Mouse (Mus musculus) urinary bladder, postnatal 10 days (tissue): Measurements from ENCODE around the gene Yy1.

ENCODE experiments used
- DNase-seq: peaks from one replicate; pipeline ENCODE4 v3.0.0; 2022; ENCODE audit warnings: low spot score

Yy1 gene

GRCm38 (mm10) chr12:108857109-108857508 lies 64.3 kb downstream of the Yy1 start:
- DNase-seq = no peak

- DNase-seq = no peak
These were observed 64.9 kb downstream of the Yy1 start for GRCm38 (mm10) chr12:108857589-108858184.

GRCm38 (mm10) chr12:108858486-108858885 lies 65.7 kb downstream of the Yy1 start:
- no peak for DNase-seq

- DNase-seq = no peak
These were observed 72.3 kb downstream of the Yy1 start for GRCm38 (mm10) chr12:108865007-108865494.

- no peak for DNase-seq
These were observed 76.8 kb downstream of the Yy1 start for GRCm38 (mm10) chr12:108869575-108869974.
